Mouse (Mus musculus) lung, postnatal 25 days (tissue): Measurements from ENCODE around the gene Myh9.

Source experiments
- DNase-seq: peaks from one replicate; pipeline ENCODE4 v3.0.0; 2022; ENCODE audit warnings: low spot score

The Myh9 gene

GRCm38 (mm10) chr15:77785807-77786206 lies 56.2 kb downstream of the Myh9 start:
- no peak for DNase-seq

GRCm38 (mm10) chr15:77784039-77784824 lies 57.7 kb downstream of the Myh9 start:
- DNase-seq: no peak

- peak; percentile 54 for DNase-seq
Measured at GRCm38 (mm10) chr15:77782449-77783014, 59.4 kb downstream of the Myh9 start.

GRCm38 (mm10) chr15:77775186-77775963 lies 66.6 kb downstream of the Myh9 start:
- peak; percentile 67 for DNase-seq

- no peak for DNase-seq
Measured at GRCm38 (mm10) chr15:77774303-77774702, 67.7 kb downstream of the Myh9 start.

- no peak for DNase-seq
Measured at GRCm38 (mm10) chr15:77773099-77773915, 68.7 kb downstream of the Myh9 start.

GRCm38 (mm10) chr15:77770942-77771341 lies 71.0 kb downstream of the Myh9 start:
- DNase-seq: no peak

GRCm38 (mm10) chr15:77770341-77770740 lies 71.6 kb downstream of the Myh9 start:
- DNase-seq: no peak

GRCm38 (mm10) chr15:77766981-77767380 lies 75.0 kb downstream of the Myh9 start:
- no peak for DNase-seq

- no peak for DNase-seq
Measured at GRCm38 (mm10) chr15:77765484-77766093, 76.4 kb downstream of the Myh9 start.

- peak; percentile 84 for DNase-seq
Measured at GRCm38 (mm10) chr15:77764391-77765006, 77.5 kb downstream of the Myh9 start.

GRCm38 (mm10) chr15:77763702-77764101 lies 78.3 kb downstream of the Myh9 start:
- DNase-seq: no peak

- no peak for DNase-seq
Measured at GRCm38 (mm10) chr15:77763050-77763449, 78.9 kb downstream of the Myh9 start.

- peak; percentile 38 for DNase-seq
Measured at GRCm38 (mm10) chr15:77761561-77762380, 80.2 kb downstream of the Myh9 start.

GRCm38 (mm10) chr15:77761083-77761482 lies 80.9 kb downstream of the Myh9 start:
- DNase-seq: no peak

GRCm38 (mm10) chr15:77760037-77760436 lies 81.9 kb downstream of the Myh9 start:
- no peak for DNase-seq

GRCm38 (mm10) chr15:77757586-77758226 lies 84.3 kb downstream of the Myh9 start:
- DNase-seq: no peak

GRCm38 (mm10) chr15:77756848-77757247 lies 85.1 kb downstream of the Myh9 start, which contains the start of gene Apol8:
Gene Apol8 (minus strand): TSS chr15:77757003.
- DNase-seq: peak; percentile 41

GRCm38 (mm10) chr15:77756081-77756480 lies 85.9 kb downstream of the Myh9 start:
- no peak for DNase-seq

GRCm38 (mm10) chr15:77755132-77755531 lies 86.8 kb downstream of the Myh9 start:
- no peak for DNase-seq
